Mouse (Mus musculus): ENCODE results near the gene Dnajc15. TPM values are rescaled to one million over a fixed set of nuclear protein-coding genes. Genes with fewer than 3 reads are reported as not detected.
"Not testable (repeated sequence)": the region's sequence is repeated elsewhere in the genome, so short reads cannot be mapped to it uniquely, and the experiment has no call there.

The Dnajc15 gene
- polyA plus RNA-seq, 1 experiment from 2014 or later = 82.9 TPM

GRCm38 (mm10) chr14:77882669-77883068 is 7.7 kb upstream of the Dnajc15 start:
- ATAC-seq (ENCODE audit: low read depth) = no peak
- Histone ChIP-seq H3K27ac (replicated peaks) (no peak overlapping the region), H3K36me3 (no peaks in the 10 kb centered on the region), H3K4me2 (no peak overlapping the region), H3K27me3 (no peaks in the 10 kb centered on the region), H3K9me3 (no peaks in the 10 kb centered on the region), H3K9ac (no peak overlapping the region), H3K4me3 (no peak overlapping the region), H3K4me1 (replicated peaks) (no peaks in the 10 kb centered on the region)
- 72% methylated on average over 6 of the region's 6 CpGs for WGBS

- Histone ChIP-seq H3K4me2 (no peak overlapping the region), H3K9me3 (no peaks in the 10 kb centered on the region), H3K36me3 (no peaks in the 10 kb centered on the region), H3K4me3 (no peak overlapping the region), H3K27ac (replicated peaks) (no peak overlapping the region), H3K27me3 (no peaks in the 10 kb centered on the region), H3K9ac (no peak overlapping the region), H3K4me1 (replicated peaks) (no peaks in the 10 kb centered on the region)
- WGBS = 86% methylated on average over 1 of the region's 1 CpGs
- ATAC-seq (ENCODE audit: low read depth) = no peak
Observed at GRCm38 (mm10) chr14:77881998-77882397, 7.1 kb upstream of the Dnajc15 start.

DNA sequence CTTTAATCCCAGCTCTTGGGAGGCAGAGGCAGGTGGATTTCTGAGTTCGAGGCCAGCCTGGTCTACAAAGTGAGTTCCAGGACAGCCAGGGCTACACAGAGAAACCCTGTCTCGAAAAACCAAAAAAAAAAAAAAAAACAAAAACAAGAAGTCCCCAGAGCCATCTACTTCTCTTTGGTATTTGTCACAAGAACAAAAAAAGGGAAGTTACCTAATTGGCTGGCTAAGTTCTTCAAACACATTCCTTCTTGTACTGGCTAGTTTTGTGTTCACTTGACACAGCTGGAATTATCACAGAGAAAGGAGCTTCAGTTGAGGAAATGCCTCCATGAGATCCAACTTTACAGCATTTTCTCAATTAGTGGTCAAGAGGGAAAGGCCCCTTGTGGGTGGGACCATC is 3.0 kb upstream of the Dnajc15 start:
- not testable (repeated sequence) for H3K4me2 ChIP-seq; H3K27me3 ChIP-seq; H3K4me3 ChIP-seq; H3K36me3 ChIP-seq; H3K27ac ChIP-seq (replicated peaks); H3K9ac ChIP-seq; ATAC-seq (ENCODE audit: low read depth); H3K9me3 ChIP-seq
- WGBS = 84% methylated on average over 2 of the region's 2 CpGs
- H3K4me1 ChIP-seq (replicated peaks) = peaks cover 14% of the 10 kb centered on the region

GRCm38 (mm10) chr14:77876199-77876598 is 1.3 kb upstream of the Dnajc15 start:
- H3K4me2 ChIP-seq = no peak overlapping the region
- H3K4me1 ChIP-seq (replicated peaks) = peaks cover 14% of the 10 kb centered on the region
- H3K9ac ChIP-seq = no peak overlapping the region
- H3K4me3 ChIP-seq = no peak overlapping the region
- WGBS = 46% methylated on average over 1 of the region's 1 CpGs
- no peaks in the 10 kb centered on the region for H3K27me3 ChIP-seq
- no peaks in the 10 kb centered on the region for H3K36me3 ChIP-seq
- H3K27ac ChIP-seq (replicated peaks) = no peak overlapping the region
- ATAC-seq (ENCODE audit: low read depth) = no peak; the same call in 1 of the 2 replicates
- H3K9me3 ChIP-seq = no peaks in the 10 kb centered on the region

- no peak overlapping the region for H3K9ac ChIP-seq
- 94% methylated on average over 6 of the region's 6 CpGs for WGBS
- no peak overlapping the region for H3K4me2 ChIP-seq
- ATAC-seq (ENCODE audit: low read depth) = no peak
- no peak overlapping the region for H3K4me3 ChIP-seq
- no peak overlapping the region for H3K27ac ChIP-seq (replicated peaks)
- H3K4me1 ChIP-seq (replicated peaks) = peaks cover 14% of the 10 kb centered on the region
- H3K27me3 ChIP-seq = no peaks in the 10 kb centered on the region
- no peaks in the 10 kb centered on the region for H3K9me3 ChIP-seq
- no peaks in the 10 kb centered on the region for H3K36me3 ChIP-seq
Observed at GRCm38 (mm10) chr14:77871380-77871975, 3.4 kb downstream of the Dnajc15 start.

DNA sequence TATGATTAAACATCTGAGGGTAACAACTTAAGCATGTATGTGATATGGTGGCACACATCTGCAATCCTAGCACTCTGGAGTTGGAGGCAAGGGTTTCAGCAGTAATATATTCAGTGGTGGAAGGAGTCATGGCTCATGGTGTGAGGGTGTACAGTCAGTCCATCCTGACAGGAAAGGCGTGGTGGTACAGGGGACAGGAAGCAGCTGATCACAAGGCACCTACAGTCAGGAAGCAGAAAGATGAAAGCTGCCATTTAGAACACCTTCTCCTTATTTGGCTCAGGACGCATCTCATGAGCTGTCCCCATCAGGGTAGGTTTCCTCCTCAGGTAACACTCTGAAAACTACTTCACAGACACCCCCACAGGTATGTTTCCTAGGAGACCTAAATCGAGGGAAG is 4.0 kb downstream of the Dnajc15 start:
- WGBS = 91% methylated on average over 3 of the region's 3 CpGs
- H3K4me1 ChIP-seq (replicated peaks) = peaks cover 14% of the 10 kb centered on the region
- H3K27me3 ChIP-seq = no peaks in the 10 kb centered on the region
- H3K4me3 ChIP-seq = no peak overlapping the region
- H3K4me2 ChIP-seq = no peak overlapping the region
- H3K27ac ChIP-seq (replicated peaks) = no peak overlapping the region
- no peaks in the 10 kb centered on the region for H3K9me3 ChIP-seq
- ATAC-seq (ENCODE audit: low read depth) = no peak
- no peak overlapping the region for H3K9ac ChIP-seq
- no peaks in the 10 kb centered on the region for H3K36me3 ChIP-seq

DNA sequence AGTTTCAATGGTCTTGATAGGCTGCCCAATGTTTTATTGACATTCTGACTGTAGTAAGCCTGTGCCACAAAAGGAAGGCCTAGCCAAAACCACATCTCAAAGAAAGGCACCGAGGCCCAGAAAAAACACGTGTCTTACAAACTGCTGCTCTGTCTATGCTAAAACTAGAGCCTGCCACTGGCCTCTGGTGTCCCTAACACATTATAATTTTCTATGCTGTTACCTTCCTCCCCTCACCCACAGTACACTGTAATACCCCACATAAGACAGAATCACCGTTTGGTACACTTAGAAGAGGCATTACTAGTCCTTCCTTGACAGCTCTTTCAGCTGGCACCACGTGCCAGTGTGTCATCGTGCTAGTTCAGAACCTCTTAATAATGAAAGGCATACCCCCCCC is 7.3 kb downstream of the Dnajc15 start:
- H3K9ac ChIP-seq = no peak overlapping the region
- H3K27me3 ChIP-seq = no peaks in the 10 kb centered on the region
- no peaks in the 10 kb centered on the region for H3K36me3 ChIP-seq
- H3K9me3 ChIP-seq = no peaks in the 10 kb centered on the region
- H3K27ac ChIP-seq (replicated peaks) = no peak overlapping the region
- no peak overlapping the region for H3K4me3 ChIP-seq
- 94% methylated on average over 5 of the region's 5 CpGs for WGBS
- H3K4me2 ChIP-seq = no peak overlapping the region
- H3K4me1 ChIP-seq (replicated peaks) = no peaks in the 10 kb centered on the region; the same call in 1 of the 2 replicates
- ATAC-seq (ENCODE audit: low read depth) = no peak

DNA sequence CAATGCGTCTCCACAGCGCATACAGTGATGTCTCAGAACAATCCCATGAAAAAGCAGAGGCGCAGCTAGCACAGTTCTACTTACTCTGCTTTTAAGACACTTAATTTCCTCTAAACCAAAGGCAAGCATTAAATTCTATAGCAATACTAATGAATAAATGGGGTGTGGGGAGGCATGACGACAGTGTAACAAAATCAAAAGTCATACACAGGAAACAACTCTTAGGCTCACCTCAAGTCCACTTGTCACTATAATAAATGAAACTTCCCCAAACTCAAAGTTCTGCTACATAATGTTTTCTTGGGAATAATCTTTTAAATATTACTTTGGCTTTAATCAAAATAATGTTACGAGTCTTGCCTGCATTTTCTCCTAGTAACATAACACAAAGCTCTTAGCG is 10.4 kb downstream of the Dnajc15 start:
- 92% methylated on average over 6 of the region's 6 CpGs for WGBS
- Histone ChIP-seq H3K27ac (replicated peaks) (no peak overlapping the region), H3K9me3 (no peaks in the 10 kb centered on the region), H3K27me3 (no peaks in the 10 kb centered on the region), H3K4me3 (no peak overlapping the region), H3K4me1 (replicated peaks) (no peaks in the 10 kb centered on the region; the same call in 1 of the 2 replicates), H3K9ac (no peak overlapping the region), H3K36me3 (no peaks in the 10 kb centered on the region), H3K4me2 (no peak overlapping the region)
- ATAC-seq (ENCODE audit: low read depth) = no peak

- ATAC-seq (ENCODE audit: low read depth) = no peak
Observed at GRCm38 (mm10) chr14:77864051-77864450, 10.9 kb downstream of the Dnajc15 start.

DNA sequence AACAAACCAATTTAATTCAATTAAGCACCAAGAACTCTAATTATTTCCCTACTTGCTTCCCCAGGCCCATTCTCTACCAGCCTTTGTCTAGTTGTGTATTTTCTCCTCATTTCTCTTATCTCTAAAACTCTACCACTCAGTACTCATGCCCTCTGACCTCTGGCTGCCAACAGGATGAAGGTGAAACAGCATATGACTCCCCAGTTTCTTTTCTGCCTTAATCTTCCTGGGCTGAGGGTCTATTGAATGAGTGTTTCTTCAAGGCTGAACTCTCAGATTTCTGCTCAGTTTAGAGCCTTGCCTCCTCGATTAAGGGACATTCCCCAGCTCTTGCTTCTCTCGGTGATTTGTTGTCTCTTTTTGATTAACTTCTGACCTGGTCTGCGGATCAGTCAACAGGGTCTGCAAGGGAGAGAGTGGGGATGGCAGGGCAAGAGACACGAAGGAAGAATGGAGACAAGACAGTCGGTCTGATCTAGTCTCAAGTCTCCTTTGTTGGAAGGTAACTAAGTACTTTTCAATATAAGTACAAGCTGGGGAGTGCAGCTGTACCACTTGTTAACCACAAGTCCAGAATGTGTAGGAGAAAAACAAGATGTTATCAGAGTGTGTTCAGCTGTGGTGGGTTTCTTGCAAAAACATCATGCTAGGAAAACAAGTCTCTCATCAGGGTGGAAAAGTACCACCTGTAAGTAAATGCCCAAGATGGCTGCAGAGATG is 13.9 kb downstream of the Dnajc15 start:
- H3K4me3 ChIP-seq = no peak overlapping the region
- no peaks in the 10 kb centered on the region for H3K36me3 ChIP-seq
- H3K4me1 ChIP-seq (replicated peaks) = no peaks in the 10 kb centered on the region; the same call in 1 of the 2 replicates
- H3K27ac ChIP-seq (replicated peaks) = no peak overlapping the region
- no peak overlapping the region for H3K4me2 ChIP-seq
- H3K9me3 ChIP-seq = no peaks in the 10 kb centered on the region
- H3K27me3 ChIP-seq = no peaks in the 10 kb centered on the region
- WGBS = 56% methylated on average over 5 of the region's 5 CpGs
- ATAC-seq (ENCODE audit: low read depth) = no peak
- H3K9ac ChIP-seq = no peak overlapping the region

More at GRCm38 (mm10) chr14:77864051-77864450, 10.9 kb downstream of the Dnajc15 start:
- H3K36me3 ChIP-seq = no peaks in the 10 kb centered on the region
- no peak overlapping the region for H3K4me3 ChIP-seq
- 78% methylated on average over 3 of the region's 3 CpGs for WGBS
- H3K9ac ChIP-seq = no peak overlapping the region
- H3K27ac ChIP-seq (replicated peaks) = no peak overlapping the region
- H3K4me1 ChIP-seq (replicated peaks) = no peaks in the 10 kb centered on the region; the same call in 1 of the 2 replicates
- no peaks in the 10 kb centered on the region for H3K27me3 ChIP-seq
- H3K4me2 ChIP-seq = no peak overlapping the region
- no peaks in the 10 kb centered on the region for H3K9me3 ChIP-seq

GRCm38 (mm10) chr14:77859894-77860293 is 15.0 kb downstream of the Dnajc15 start:
- ATAC-seq (ENCODE audit: low read depth) = no peak
- no peaks in the 10 kb centered on the region for H3K9me3 ChIP-seq
- no peak overlapping the region for H3K4me3 ChIP-seq
- no peaks in the 10 kb centered on the region; the same call in 1 of the 2 replicates for H3K4me1 ChIP-seq (replicated peaks)
- no peak overlapping the region for H3K9ac ChIP-seq
- H3K4me2 ChIP-seq = no peak overlapping the region
- WGBS = 91% methylated on average over 1 of the region's 1 CpGs
- no peaks in the 10 kb centered on the region for H3K36me3 ChIP-seq
- no peak overlapping the region for H3K27ac ChIP-seq (replicated peaks)
- H3K27me3 ChIP-seq = no peaks in the 10 kb centered on the region

GRCm38 (mm10) chr14:77853951-77854350 is 21.0 kb downstream of the Dnajc15 start:
- Histone ChIP-seq H3K9me3 (no peaks in the 10 kb centered on the region), H3K4me3 (no peak overlapping the region), H3K27me3 (no peaks in the 10 kb centered on the region), H3K9ac (no peak overlapping the region), H3K27ac (replicated peaks) (no peak overlapping the region), H3K4me2 (no peak overlapping the region), H3K4me1 (replicated peaks) (no peaks in the 10 kb centered on the region), H3K36me3 (peaks cover 4% of the 10 kb centered on the region; the same call in 1 of the 2 replicates)
- WGBS = 94% methylated on average over 1 of the region's 1 CpGs
- no peak for ATAC-seq (ENCODE audit: low read depth)

Data from neural tube, embryonic 13.5 days (tissue).